Mouse (Mus musculus) kidney, adult 9 months (tissue): ENCODE results near the gene Clec11a.
A peak's percentile ranks its signal among the peaks of the same experiment; 100 is the strongest.
"Not testable (repeated sequence)": the region's sequence is repeated elsewhere in the genome, so short reads cannot be mapped to it uniquely, and the experiment has no call there.

Source experiments
- DNase-seq: peaks from one replicate; pipeline ENCODE4 v3.0.0; 2022

Clec11a gene

GRCm38 (mm10) chr7:44322290-44322689 is 15.6 kb upstream of the Clec11a start:
- no peak for DNase-seq

GRCm38 (mm10) chr7:44320886-44321285 is 14.2 kb upstream of the Clec11a start:
- DNase-seq, result no peak

- DNase-seq, result peak; percentile 31
These were observed 11.2 kb upstream of the Clec11a start for GRCm38 (mm10) chr7:44317913-44318312.

GRCm38 (mm10) chr7:44312484-44312883 is 5.8 kb upstream of the Clec11a start:
- no peak for DNase-seq

GRCm38 (mm10) chr7:44311713-44312304 is 5.1 kb upstream of the Clec11a start:
- peak; percentile 31 for DNase-seq

GRCm38 (mm10) chr7:44310878-44311712 is 4.4 kb upstream of the Clec11a start:
- DNase-seq, result peak; percentile 18

GRCm38 (mm10) chr7:44310285-44310877 is 3.7 kb upstream of the Clec11a start:
- peak; percentile 9 for DNase-seq

- DNase-seq, result no peak
These were observed 3.0 kb upstream of the Clec11a start, which contains the start of gene Shank1 for GRCm38 (mm10) chr7:44309475-44310284. Gene Shank1, plus strand, starts transcription at chr7:44310253.

GRCm38 (mm10) chr7:44307261-44308020 is 739 bp upstream of the Clec11a start:
- DNase-seq, result no peak

GRCm38 (mm10) chr7:44305686-44306085 is 1.0 kb downstream of the Clec11a start:
- no peak for DNase-seq

- DNase-seq, result peak; percentile 99
These were observed 1.7 kb downstream of the Clec11a start for GRCm38 (mm10) chr7:44304775-44305641.

- DNase-seq, result no peak
These were observed 2.3 kb downstream of the Clec11a start for GRCm38 (mm10) chr7:44304463-44304774.

- peak; percentile 14 for DNase-seq
These were observed 3.1 kb downstream of the Clec11a start for GRCm38 (mm10) chr7:44303346-44304340.

- DNase-seq, result not testable (repeated sequence)
These were observed 9.2 kb downstream of the Clec11a start for GRCm38 (mm10) chr7:44297501-44297900.

GRCm38 (mm10) chr7:44291418-44291817 is 15.3 kb downstream of the Clec11a start:
- DNase-seq, result no peak

GRCm38 (mm10) chr7:44290986-44291385 is 15.7 kb downstream of the Clec11a start:
- DNase-seq, result no peak

GRCm38 (mm10) chr7:44287760-44288159 is 18.9 kb downstream of the Clec11a start:
- DNase-seq, result no peak

- DNase-seq, result no peak
These were observed 25.1 kb downstream of the Clec11a start for GRCm38 (mm10) chr7:44281586-44281985.

- no peak for DNase-seq
These were observed 25.7 kb downstream of the Clec11a start for GRCm38 (mm10) chr7:44280959-44281358.

GRCm38 (mm10) chr7:44277250-44277622 is 29.5 kb downstream of the Clec11a start:
- peak; percentile 39 for DNase-seq
